Mouse (Mus musculus): ENCODE measurements around the gene Rnf213.

Gene Rnf213

DNA sequence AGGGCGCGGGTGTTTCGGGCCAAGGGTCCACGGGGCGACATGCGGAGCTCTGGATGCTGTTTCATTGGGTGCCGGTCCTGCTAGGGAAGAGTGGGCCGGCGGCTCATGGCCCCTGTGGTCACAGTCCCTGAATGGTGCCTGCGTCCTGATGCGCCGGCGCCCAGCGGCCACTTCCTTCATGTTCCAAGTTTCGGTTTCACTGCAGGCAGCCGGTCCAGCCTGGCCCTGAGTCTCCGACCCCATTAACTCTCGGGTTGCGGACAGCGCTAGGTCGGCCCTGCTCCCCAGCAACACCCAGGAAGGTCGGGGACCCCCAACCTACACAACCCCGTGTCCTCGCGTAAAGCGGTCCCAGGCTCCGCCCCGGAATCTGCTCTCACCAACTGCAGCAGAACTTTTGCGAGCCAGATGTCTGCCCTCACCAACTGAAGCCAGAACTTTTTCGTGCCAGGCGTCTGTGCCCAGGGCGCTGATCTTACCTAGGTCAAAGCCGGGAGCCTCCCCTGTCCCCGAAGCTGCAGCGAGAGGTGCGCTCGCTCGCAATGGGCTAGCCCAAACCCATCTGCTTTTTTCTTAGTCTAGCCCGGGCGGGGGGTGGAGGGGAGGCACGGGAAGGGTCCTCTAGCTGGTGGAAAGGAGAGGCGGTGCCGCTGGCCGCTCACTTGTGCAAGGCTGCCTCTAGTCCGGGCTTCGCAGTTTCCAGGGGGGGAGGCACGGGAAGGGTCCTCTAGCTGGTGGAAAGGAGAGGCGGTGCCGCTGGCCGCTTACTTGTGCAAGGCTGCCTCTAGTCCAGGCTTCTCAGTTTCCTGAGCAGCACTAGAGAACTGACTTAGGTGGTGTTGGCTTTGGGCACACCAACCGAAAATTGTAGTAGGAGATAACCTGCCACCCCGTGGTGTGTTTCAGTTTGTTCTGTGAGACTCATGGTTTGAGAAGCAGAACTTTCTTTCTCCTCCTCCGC lies 2.3 kb upstream of the Rnf213 start:
- peak; percentile 27 for DNase-seq

DNA sequence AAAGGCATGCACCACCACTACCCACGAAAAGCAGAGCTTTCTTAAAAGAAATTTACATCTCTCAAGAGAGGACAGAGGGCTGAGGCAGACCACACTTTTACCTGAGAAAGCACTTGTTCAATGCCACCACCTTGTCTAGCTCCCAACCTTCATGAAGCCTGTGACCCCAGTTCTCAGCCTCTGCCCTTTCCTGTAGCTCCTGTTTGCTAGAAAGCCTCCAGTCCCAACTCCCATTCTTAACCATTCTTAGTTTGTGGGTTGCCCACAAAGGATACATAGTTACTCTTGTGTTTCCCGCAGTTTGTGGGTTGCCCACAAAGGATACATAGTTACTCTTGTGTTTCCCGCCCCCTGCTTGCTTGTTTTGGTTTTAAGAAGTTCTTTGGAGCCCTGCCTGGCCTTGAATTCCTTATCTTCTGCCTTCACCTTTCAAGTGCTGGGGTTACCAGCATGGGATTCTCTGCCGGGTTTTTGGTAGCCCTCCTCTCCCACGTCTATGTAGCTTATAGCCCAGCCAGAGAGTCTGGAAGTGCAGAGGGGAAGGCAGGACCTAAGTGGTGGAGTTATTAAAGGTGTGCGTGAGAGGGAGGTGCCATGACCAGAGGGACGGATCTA lies 1.4 kb upstream of the Rnf213 start:
- DNase-seq = no peak

DNA sequence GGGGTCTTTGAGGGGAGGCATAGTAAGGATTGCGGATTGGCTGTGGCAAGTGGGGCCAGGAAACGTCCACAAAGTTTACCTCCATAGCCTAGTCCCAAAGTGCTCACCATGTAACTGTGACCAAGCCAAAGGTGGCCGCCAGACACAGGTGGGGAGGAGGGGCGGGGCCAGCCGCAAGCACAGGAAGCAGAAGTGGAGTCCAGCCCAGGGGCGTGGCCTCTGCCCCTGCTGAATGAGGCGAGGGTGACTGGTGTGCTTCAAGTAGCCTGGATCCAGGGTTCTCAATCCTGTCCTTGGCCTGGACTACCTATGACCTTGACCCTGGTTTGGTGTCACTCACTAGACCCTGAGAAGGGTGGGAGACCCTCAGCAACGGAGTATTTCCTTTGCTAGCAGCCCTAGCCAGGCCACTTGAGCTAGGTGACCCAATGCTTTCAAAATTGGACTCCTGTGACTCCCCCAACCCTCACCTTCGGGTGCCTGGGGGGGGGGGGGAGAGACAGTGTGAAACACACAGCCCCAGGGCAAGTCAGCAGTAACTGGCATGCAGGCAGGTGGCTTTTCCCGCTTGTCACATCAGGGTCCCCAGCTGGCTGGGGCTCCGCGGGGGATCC lies 792 bp upstream of the Rnf213 start:
- no peak for DNase-seq

DNA sequence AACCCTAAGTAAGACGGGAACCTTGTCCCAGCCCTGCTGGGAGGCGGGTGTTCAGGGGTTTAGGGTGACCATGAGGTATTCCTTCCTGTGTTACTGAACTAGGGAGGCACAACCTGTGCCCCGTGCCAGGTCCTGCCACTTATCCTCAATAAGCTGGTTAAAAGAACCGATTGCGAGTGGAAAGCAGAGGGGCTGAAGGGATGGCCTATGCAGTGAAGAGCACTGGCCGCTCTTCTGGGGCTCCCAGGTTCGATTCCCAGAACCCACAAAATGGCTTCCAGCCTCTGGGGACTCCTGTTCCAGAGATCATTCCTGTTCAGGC lies 544 bp downstream of the Rnf213 start:
- DNase-seq = no peak

DNA sequence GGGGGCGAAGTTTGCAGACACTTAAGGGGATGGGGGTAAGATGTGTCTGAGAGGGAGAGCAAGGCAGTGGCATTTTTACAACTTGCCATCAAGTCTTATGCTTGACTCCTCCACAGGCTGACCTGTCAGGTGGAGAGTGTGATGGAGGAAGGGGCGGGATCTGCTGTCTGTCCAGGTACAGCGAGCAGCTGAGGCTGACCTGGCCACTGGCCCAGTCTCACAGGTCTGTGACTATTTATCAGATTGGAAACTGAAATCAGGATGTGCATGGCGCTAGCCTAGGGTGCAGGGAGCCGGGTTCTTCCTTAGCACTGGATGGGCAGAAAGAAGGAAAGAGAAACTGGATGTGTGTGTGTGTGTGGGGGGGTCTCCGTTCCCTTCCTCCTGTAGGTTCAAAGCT lies 1.3 kb downstream of the Rnf213 start:
- DNase-seq = no peak

DNA sequence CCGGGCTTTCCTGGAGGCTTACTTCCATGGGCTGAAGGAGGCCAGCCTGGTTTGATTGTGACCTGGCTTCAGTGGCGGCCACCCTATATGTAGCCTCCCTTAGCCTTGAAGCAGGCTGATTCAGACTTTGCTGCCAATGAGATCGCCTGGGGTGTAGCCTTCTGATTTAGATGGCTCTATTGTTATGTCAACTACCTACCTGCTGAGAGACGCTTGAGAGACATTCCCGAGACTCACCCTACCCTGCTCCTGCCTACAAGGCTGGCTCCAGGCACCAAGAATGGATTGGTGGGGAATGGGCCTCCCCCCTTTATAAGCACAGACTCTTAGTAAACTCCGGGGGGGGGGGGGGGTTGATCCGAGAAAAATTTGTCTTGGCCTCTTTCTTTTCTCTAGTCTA lies 2.5 kb downstream of the Rnf213 start:
- DNase-seq = no peak

DNA sequence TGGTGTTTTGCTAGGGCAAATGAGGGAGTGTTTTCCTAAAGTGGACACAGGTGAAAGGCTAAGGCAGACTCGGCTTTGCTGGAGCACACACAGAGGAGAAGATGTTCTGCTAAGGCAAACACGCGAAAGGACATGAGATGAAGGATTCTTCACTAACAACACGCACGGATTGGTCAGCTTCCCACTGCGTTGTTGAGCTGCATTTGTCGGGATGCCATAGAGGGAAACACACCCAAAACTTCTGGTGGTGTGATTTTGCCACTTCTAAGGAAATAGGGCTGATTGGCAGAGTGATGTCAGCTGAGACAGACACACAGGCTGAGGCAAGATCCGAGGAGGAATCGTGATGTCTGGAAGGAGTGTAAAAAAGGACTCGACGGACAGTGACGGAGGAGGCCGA lies 3.0 kb downstream of the Rnf213 start:
- DNase-seq = no peak

DNA sequence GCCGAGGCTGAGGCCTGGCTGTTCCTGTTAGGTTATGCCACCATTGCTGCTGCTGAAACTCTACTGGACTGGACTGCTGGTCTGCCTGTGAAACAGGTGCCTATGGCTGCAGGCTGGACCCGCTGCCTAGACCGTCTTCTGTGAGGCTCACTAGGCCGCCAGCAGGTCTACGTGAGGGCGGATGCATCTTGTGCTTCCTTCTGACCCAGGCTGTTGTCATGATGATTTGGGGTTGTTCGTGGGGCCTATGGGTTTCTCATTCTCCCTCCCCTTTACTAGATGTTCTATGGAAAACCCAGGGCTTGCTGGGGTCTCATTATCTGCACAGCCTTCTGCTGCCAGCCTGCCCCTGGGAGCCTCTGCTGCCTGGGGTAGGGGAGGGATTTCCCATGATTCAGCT lies 3.6 kb downstream of the Rnf213 start:
- DNase-seq = no peak

DNA sequence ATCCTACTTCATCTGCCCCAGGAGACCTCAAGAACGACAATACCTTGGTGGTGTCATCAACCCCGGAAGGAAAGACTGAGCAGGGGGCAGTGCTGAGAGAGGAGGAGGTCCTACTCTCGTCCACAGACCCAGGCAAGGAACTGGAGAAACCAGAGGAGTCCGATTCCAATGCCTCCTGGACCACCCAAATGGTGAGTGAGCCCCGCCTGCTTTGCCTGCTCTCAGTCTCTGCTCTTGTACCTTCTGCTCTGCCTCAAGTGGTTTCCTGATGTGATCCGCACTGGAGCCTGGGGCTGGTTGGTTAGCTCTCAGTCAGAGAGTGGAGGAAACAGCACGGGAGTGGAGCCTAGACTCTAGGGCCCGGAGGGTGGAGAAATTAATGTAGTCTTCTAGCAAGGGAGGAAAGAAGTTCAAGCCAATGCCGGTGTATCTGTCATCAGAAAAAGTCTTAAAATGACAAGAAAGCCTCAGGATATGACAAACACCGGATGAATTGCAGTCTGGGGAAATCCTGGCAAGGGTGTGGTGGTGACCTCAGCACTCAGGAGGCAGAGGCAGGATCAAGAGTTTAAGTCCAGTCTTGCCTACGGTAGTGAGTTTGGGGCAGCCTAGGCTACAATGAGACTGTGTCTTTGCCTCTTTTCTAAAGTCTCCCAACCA lies 9.7 kb downstream of the Rnf213 start:
- no peak for DNase-seq

DNA sequence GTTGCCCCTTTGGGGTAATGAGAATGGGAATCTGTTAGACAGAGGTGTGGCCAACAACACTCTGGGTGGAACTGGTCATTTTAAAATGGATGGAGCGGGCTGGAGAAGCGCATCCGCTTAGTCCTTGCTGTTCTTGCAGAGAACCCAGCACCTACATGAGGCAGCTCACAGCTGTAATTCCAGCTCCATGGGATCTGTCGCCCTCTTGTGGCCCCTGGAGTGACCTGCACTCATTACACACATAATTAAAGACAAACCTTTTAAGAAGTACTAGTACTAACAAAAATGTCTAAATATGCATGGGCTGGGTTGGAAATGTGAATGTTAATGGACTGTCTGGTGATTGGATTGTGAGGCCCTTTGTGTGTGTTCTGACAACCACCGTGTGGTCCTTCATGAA lies 11.7 kb downstream of the Rnf213 start:
- DNase-seq = no peak

DNA sequence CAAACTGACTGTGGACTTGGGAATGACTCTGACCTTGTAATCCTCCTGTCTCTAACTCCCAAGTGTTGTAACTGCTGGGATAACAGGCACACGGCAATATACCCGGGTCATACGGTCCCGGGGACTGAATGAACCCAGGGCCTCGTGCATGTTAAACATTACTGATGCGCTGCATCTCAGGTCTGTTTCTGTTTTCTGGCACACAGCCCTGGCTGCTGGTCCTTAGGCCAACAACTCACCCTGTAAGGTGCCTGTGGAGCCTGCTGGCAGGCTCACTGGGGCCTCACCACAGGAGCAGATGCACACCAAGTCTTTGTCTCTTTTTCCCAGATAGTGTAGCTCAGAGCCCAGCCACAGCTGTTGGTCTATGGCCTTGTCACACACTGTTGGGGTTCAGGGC lies 14.5 kb downstream of the Rnf213 start:
- no peak for DNase-seq

DNA sequence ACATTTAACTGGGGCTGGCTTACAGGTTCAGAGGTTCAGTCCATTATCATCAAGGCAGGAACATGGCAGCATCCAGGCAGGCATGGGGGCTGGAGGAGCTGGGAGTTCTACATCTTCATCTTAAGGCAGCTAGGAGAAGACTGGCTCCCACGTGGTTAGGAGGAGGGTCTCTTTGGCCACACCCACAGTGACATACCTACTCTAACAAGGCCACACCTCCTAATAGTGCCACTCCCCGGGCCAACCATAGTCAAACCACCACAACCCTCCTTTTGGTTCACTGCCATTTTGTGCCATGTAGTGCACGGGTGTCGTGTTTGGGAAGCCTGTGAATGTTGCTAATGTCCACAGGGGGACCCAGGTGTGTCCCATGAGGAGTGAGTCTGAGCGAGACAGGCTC lies 15.1 kb downstream of the Rnf213 start:
- DNase-seq = no peak

DNA sequence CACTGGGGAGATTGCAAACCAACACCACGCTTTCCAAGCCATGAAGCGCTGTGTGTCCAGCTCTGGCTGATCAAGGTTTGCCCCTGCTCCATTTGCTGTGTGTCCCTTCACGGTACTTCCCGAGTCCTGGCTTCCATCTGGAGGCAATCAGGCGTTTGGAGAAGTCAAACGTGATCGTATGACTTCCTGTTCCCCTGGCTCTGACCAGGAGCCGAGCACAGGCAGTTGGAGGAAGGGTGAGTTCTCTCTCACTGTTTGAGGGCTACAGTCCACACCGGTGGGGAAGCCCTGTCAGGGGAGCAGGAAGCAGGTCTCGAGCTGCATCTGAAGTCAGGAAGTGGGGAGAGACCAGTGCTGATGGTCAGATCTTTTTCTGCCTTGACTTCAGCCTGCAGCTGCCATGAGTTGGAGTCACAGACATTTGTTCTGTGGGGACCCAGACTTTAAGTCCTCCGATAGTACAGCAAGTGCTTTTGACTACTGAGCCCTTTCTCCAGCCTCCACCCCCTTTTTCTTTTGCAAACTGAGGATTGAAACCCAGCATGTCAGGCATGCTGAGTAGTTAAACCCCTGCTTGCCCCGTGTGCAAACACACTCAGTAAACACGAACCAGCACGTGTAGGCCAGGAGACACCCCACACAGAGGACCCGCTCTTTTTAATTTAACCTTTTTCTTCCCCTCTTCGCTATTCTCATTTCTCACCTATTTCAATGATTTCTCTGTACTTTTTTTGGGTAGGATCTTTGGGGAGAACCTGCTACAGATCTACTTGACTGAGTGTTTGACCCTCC lies 26.6 kb downstream of the Rnf213 start:
- DNase-seq = no peak

DNA sequence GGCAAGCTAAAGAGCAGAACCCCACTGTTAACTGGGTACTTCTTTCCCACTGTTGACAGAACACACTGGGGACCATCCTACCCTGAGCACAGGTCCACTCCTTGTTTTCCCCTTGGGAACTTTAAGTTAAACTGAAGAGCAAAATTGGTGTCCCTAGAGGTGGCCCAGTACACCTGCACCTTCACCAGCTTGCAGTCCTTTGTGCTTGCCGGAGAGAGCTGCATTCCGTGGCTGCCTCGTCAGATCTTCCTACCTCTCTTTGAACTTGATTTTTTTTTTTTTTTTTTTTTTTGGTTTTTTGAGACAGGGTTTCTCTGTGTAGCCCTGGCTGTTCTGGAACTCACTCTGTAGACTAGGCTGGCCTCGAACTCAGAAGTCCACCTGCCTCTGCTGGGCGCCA lies 27.5 kb downstream of the Rnf213 start:
- DNase-seq = no peak

DNA sequence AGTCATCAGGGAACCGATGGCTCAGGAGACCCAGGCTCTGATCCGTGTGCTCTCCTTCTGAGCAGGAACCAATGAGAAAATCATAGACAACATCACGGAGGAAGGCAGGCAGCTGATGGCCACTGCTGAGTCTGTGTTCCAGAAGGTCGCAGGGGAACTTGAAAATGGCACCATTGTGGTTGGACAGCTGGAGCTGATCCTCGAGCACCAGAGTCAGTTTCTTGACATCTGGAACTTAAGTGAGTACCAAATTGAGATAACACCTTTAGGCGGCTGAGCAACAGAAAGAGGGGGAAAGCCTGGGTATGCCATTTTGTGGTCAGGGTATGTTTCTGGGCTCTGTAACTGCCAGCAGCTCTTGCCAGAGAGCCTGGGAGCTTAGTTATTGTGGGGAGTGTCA lies 34.5 kb downstream of the Rnf213 start:
- DNase-seq = no peak

DNA sequence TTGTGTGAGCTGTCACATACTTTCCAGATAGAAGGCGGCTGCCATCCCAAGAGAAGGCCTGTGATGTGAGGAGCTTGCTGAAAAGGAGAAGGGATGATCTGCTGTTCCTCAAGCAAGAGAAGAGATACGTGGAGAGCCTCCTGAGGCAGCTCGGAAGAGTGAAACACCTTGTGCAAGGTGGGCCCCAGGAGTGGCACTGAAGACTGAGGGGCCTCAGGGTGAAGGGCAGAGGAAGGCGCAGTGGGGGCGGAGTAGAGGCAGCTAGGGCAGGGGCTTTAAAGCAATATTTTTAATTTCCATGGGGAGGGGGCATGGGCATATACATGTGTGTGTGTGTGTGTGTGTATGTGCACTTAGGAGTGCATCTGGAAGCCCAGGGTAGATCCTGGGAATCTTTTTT lies 35.1 kb downstream of the Rnf213 start:
- no peak for DNase-seq

DNA sequence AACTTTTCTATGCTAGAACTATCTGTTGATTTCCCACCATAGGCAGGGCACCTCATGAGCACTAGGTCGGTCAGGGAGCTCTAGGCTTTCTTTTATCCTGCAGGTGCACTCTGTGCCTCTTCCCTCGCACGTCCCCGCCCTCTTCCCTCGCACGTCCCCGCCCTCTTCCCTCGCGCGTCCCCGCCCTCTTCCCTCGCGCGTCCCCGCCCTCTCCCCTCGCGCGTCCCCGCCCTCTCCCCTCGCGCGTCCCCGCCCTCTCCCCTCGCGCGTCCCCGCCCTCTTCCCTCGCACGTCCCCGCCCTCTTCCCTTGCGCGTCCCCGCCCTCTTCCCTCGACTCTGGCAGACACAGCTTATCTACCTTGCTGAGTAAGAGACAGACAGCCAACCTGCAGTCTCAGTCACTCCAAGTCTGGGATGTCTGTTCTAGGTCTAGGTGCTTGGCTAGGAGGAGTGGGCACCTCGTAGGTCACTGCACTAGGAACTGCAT lies 35.8 kb downstream of the Rnf213 start:
- DNase-seq = no peak

DNA sequence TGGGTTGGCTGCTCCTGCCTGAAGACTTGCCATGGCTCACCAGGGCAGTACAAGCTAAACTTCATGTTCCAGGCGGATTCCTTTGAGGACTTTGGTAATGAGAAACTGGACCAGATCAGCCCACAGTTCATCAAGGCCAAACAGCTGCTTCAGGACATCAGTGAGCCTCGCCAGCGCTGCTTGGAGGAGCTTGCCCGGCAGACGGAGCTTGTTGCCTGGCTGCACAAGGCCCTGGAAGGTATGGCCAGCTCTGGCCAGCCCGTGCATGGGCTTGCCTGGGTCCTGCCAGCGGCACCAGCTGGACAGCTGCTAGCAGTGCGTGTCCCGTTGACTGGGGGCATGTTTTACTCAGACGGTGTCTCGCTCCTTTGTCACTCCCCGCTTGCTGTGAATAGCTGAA lies 38.6 kb downstream of the Rnf213 start:
- no peak for DNase-seq

DNA sequence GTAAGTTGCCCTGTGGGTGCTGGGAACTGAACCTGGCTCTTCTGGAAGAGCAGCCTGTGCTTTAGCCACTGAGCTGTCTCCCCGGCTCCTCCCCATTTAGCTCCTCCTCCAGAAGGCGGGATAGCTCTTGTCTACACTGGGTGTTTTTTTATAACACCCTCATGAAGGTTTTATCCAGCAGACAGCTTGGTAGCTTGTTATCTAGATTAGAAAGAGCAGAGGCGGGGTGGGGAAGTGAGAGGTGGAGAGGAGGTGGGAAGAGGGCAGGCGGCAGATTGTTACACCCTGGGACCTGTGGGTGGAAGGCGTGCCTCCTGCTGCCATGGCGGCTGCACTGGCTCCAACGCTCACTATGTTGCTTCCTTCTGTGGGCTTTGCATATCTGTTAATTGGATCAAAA lies 39.8 kb downstream of the Rnf213 start:
- DNase-seq = no peak

DNA sequence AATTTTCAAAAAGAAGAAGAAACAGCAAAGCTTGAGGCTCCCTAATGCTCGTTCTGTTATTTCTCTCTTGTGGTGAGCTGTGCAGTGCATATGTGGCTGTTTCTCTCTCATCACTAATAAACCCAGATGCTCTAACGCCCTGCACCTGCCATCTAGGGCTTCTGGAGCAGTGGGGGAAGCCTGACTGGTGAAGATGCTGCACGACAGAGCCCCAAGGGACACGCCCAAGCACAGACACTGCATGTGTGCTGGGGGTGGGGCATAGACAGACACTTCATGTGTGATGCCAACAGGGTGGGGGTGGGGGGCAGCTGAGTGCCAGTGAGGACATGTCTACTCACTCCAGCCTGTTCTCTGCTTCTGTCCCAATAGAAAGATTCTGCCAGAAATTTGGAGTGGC lies 41.4 kb downstream of the Rnf213 start:
- DNase-seq = no peak

DNA sequence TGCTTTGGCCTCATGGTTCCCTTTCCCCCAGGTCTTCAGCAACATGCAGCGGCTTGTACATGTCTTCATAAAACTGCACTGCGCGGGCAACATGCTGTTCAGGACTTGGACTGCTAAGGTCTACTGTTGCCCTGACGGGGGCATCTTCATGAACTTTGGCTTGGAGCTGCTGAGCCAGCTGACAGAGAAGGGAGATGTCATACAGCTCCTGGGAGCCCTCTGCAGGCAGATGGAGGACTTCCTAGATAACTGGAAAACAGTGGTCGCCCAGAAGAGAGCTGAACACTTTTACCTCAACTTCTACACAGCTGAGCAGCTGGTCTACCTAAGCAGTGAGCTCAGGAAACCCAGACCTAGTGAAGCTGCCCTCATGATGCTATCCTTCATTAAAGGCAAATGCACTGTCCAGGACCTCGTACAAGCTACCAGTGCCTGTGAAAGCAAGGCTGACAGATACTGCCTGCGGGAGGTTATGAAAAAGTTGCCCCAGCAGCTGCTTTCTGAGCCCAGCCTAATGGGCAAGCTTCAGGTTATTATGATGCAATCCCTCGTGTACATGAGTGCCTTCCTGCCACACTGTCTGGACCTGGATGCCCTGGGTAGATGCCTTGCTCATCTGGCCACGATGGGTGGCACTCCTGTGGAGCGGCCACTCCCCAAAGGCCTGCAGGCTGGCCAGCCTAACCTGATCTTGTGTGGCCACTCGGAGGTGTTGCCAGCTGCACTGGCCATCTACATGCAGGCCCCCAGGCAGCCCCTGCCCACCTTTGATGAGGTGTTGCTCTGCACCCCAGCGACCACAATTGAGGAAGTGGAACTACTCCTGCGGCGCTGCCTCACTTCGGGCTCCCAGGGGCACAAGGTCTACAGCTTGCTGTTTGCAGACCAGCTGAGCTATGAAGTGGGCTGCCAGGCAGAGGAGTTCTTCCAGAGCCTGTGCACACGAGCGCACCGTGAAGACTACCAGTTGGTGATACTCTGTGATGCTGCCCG lies 43.3 kb downstream of the Rnf213 start:
- DNase-seq = no peak

DNA sequence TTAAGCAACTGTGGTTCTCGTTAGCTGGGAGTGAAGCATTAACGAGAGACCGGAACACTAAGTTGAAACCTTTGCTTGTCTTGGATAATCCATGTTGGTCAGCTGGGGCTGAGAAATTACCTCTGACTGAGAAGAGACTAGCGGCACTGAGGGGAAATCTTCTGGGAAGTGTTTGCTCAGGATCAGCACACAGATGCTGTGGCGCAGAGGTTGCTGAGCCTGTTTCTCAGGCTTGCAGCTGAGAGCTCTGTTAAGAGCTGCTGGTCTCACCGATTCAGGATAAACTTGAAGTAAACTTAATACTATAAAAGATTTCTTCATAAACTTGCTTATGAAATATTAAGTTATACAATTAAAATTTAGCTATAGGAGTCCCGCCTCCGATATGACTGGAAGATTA lies 45.9 kb downstream of the Rnf213 start:
- DNase-seq = no peak

Data from right cerebral cortex, postnatal 25 days (tissue).